Mouse (Mus musculus) liver, postnatal 0 days (tissue): ENCODE measurements at regions not wholly inside any gene's neighbourhood (a gene's known extent, or its start where the extent isn't known, plus 50 kb on each side); places are given as distances from the start of the nearest gene placed in this dataset.

Experiments used
- ATAC-seq: fragments of 200-750 bp; cut with Nextera tagmentation; 2 replicates; pipeline ENCODE4 v1.8.0; 2017; ENCODE audit warnings: mild to moderate bottlenecking, moderate library complexity
- DNase-seq: peaks from one replicate; pipeline ENCODE4 v3.0.0-alpha.2; 2016
- H3K27ac ChIP-seq: fragments of 300-500 bp; sonication (generic); 2 replicates; pipeline ENCODE4 v1.5.1; 2014; ENCODE audit warnings: antibody characterized with exemption, moderate library complexity, mild to moderate bottlenecking, low read depth
- H3K27me3 ChIP-seq: fragments of 300-500 bp; sonication (generic); 2 replicates; pipeline ENCODE4 v1.6.1; 2014; ENCODE audit warnings: low read length, control low read depth, mixed read lengths; ENCODE audit not compliant: insufficient read depth
- H3K36me3 ChIP-seq: fragments of 300-500 bp; sonication (generic); replicated peaks from 2 replicates; pipeline ENCODE4 v1.6.1; 2014; ENCODE audit warnings: mild to moderate bottlenecking, control low read depth, low read length, moderate library complexity, mixed read lengths; ENCODE audit not compliant: insufficient read depth
- H3K4me1 ChIP-seq: fragments of 300-500 bp; sonication (generic); 2 replicates; pipeline ENCODE4 v1.6.1; 2014; ENCODE audit warnings: antibody characterized with exemption, mild to moderate bottlenecking, control low read depth; ENCODE audit not compliant: insufficient read depth
- H3K4me2 ChIP-seq: fragments of 300-500 bp; sonication (generic); 2 replicates; pipeline ENCODE4 v1.6.1; 2014; ENCODE audit warnings: low read depth, mild to moderate bottlenecking, low read length, moderate library complexity, mixed read lengths
- H3K4me3 ChIP-seq: fragments of 300-500 bp; sonication (generic); 2 replicates; pipeline ENCODE4 v1.5.1; 2014; ENCODE audit warnings: low read depth, low read length
- H3K9ac ChIP-seq: fragments of 300-500 bp; sonication (generic); replicated peaks from 2 replicates; pipeline ENCODE4 v1.6.1; 2014; ENCODE audit warnings: mild to moderate bottlenecking, moderate library complexity
- H3K9me3 ChIP-seq: fragments of 300-500 bp; sonication (generic); 2 replicates; pipeline ENCODE4 v1.6.1; 2016; ENCODE audit warnings: mild to moderate bottlenecking, control low read depth, low read length, mixed read lengths
- CTCF ChIP-seq: sonication (generic); IDR thresholded peaks from 2 replicates; pipeline ENCODE4 v1.5.1; 2016; ENCODE audit warnings: antibody characterized with exemption, low read depth
- EP300 ChIP-seq: IDR thresholded peaks from 2 replicates; pipeline ENCODE4 v1.6.1; 2016; ENCODE audit warnings: antibody characterized with exemption, low read depth, mild to moderate bottlenecking
- WGBS: fragments of 180-500 bp; shearing (Covaris S2); extraction: QIAGEN DNeasy Blood & Tissue Kit; methylation state at CpG from one replicate; pipeline ENCODE4 v1.1.7; 2014; ENCODE audit not compliant: insufficient replicate concordance; 5-methylcytosine and 5-hydroxymethylcytosine counted together

GRCm38 (mm10) chr10:53801048-53801641 lies 50.2 kb upstream of the Fam184a start:
- H3K4me1 ChIP-seq, result no peaks in the 10 kb centered on the region

More at GRCm38 (mm10) chr10:53801048-53801641, 50.2 kb upstream of the Fam184a start:
- H3K4me2 ChIP-seq, result no peak overlapping the region
- TF ChIP-seq EP300 (no peak), CTCF (no peak)
- no peak for DNase-seq
- no peak for ATAC-seq
- H3K9ac ChIP-seq, result no peak overlapping the region
- H3K27me3 ChIP-seq, result no peaks in the 10 kb centered on the region
- H3K27ac ChIP-seq, result no peak overlapping the region
- 58% methylated on average over 7 of the region's 7 CpGs for WGBS
- no peaks in the 10 kb centered on the region for H3K36me3 ChIP-seq
- no peak overlapping the region for H3K4me3 ChIP-seq
- H3K9me3 ChIP-seq, result no peaks in the 10 kb centered on the region
